Mouse (Mus musculus) layer of hippocampus, postnatal 10 days (tissue): Measurements from ENCODE around the gene Lmo3. TPM values are rescaled to one million over a fixed set of nuclear protein-coding genes. Genes with fewer than 3 reads are reported as not detected.

Experiments
- DNase-seq, 2 experiments: peaks; one replicate each; pipeline ENCODE4 v3.0.0; 2021; ENCODE audit warnings: low spot score in 2 of 2
- total RNA-seq, 2 experiments: library from RNA; stranded (reverse); gene quantifications; 2 replicates each; pipeline ENCODE4 v1.2.3; 2021

Gene Lmo3
- total RNA-seq, 2 experiments from 2014 or later: 157 to 169 TPM

GRCm38 (mm10) chr6:138424514-138425225, 157.1 kb downstream of the Lmo3 start:
- DNase-seq: no peak

GRCm38 (mm10) chr6:138422671-138423321, 159.0 kb downstream of the Lmo3 start:
- peak; percentile 50 to 59 for DNase-seq

GRCm38 (mm10) chr6:138421931-138422531, 159.7 kb downstream of the Lmo3 start:
- DNase-seq: peak in 1 of 2 experiments; percentile 57

- peak; percentile 51 to 67 for DNase-seq
These were observed 160.6 kb downstream of the Lmo3 start for GRCm38 (mm10) chr6:138421191-138421613.

- peak; percentile 50 to 60 for DNase-seq
These were observed 161.3 kb downstream of the Lmo3 start for GRCm38 (mm10) chr6:138420536-138420891.

GRCm38 (mm10) chr6:138419871-138420535, 161.8 kb downstream of the Lmo3 start:
- DNase-seq: no peak

- no peak for DNase-seq
These were observed 169.7 kb downstream of the Lmo3 start for GRCm38 (mm10) chr6:138412075-138412474.

- peak in 1 of 2 experiments; percentile 6 for DNase-seq
These were observed 179.7 kb downstream of the Lmo3 start for GRCm38 (mm10) chr6:138402031-138402430.

- no peak for DNase-seq
These were observed 182.9 kb downstream of the Lmo3 start for GRCm38 (mm10) chr6:138398836-138399235.

GRCm38 (mm10) chr6:138391085-138391484, 190.7 kb downstream of the Lmo3 start:
- DNase-seq: no peak

GRCm38 (mm10) chr6:138388168-138388936, 193.4 kb downstream of the Lmo3 start:
- no peak for DNase-seq

- no peak for DNase-seq
These were observed 198.6 kb downstream of the Lmo3 start for GRCm38 (mm10) chr6:138383208-138383607.

GRCm38 (mm10) chr6:138371176-138371575, 210.6 kb downstream of the Lmo3 start:
- no peak for DNase-seq

- DNase-seq: no peak
These were observed 217.7 kb downstream of the Lmo3 start for GRCm38 (mm10) chr6:138364111-138364510.

- DNase-seq: no peak
These were observed 231.0 kb downstream of the Lmo3 start for GRCm38 (mm10) chr6:138350587-138351345.

GRCm38 (mm10) chr6:138346558-138346957, 235.2 kb downstream of the Lmo3 start:
- DNase-seq: no peak

- DNase-seq: no peak
These were observed 245.9 kb downstream of the Lmo3 start for GRCm38 (mm10) chr6:138335858-138336257.

- DNase-seq: no peak
These were observed 247.8 kb downstream of the Lmo3 start for GRCm38 (mm10) chr6:138333991-138334390.

GRCm38 (mm10) chr6:138325744-138326400, 255.9 kb downstream of the Lmo3 start:
- no peak for DNase-seq

- no peak for DNase-seq
These were observed 256.6 kb downstream of the Lmo3 start for GRCm38 (mm10) chr6:138325145-138325544.
